Mouse (Mus musculus) T-helper 2 cell (primary cell): ENCODE results near the gene Sh2d7.

Experiments used
- in situ Hi-C: fragments of 300-600 bp; cut with MboI, MseI; formaldehyde crosslinking; loops from one replicate; pipeline ENCODE4 v1.15.1; 2025; ENCODE audit warnings: high pct_unique_total_duplicates

The Sh2d7 gene

DNA sequence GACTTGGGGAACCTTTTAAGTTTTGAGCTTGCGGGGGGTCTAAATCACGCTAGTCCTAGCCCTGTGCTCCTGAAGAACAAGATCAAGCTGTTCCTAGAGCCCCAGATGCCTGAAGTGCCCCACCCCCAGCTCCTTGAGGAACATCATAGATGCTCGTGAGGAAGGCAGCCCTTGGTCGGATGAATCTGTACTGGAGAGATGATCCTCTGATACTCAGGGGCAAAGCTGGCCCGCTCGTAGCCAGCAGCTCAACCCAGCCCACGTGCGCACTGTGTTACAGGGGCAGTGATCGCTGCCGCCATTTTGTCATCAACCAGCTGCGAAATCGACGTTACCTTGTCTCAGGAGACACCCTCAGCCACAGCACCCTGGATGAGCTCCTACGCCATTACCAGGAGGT, at the start of gene Sh2d7:
TSS of gene Sh2d7 (plus strand) at position 301 of the 400 bp plus-strand sequence.
- in situ Hi-C loops: no loop called here

DNA sequence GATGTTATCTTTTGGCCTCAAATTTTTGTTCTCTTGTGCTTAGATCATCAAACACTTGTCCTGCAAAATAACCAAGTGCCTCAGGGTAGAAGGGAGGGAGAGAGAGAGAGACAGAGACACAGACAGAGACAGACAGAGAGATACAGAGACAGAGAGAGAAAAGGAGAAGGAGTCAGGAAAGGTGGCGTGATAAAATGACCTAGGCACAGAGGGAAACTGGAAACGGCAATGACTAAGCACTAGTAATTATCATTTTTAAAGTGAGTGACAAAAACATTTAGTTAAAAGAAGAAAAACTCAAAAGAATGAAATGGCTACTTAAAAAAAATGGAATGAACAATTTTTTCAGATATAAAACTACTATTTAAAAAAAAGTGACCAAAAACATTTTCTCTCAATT, 49.2 kb upstream of the Sh2d7 start:
- in situ Hi-C loops: no loop called here

DNA sequence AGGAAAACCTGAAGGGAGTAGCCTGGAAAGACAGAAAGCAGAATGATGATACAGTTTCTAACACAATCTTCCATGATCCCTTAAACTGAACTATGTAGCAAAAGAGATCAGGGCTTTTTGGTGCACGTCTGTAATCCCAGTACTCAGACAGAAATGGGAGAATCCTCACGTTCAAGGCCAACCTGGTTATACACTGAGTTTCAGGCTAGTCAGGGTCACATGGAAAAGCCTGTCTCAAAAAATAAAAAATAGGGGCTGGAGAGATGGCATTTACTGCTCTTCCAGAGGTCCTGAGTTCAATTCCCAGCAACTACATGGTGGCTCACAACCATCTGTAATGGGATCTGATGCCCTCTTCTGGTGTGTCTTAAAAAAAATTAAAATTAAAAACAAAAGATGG, 48.4 kb upstream of the Sh2d7 start:
- in situ Hi-C loops: no loop called here

DNA sequence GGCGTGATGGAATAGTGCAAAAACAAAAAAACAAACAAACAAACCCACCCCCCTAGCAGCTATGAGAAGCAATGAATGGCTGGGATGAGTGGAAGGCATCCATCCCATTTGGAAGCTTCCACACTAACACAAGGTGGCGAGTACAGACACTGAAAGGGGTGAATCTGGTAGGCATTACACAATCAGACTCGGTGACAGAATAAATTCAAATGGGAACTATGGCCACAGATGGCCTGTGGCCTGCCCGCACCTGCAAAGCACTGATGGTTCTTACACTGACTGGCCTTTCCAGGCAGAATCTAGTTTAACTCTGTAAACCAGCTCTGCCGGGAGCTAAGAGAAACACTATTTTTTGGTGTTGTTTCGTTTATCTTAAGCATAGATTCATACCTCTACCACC, 39.5 kb upstream of the Sh2d7 start:
- in situ Hi-C loops: no loop called here

DNA sequence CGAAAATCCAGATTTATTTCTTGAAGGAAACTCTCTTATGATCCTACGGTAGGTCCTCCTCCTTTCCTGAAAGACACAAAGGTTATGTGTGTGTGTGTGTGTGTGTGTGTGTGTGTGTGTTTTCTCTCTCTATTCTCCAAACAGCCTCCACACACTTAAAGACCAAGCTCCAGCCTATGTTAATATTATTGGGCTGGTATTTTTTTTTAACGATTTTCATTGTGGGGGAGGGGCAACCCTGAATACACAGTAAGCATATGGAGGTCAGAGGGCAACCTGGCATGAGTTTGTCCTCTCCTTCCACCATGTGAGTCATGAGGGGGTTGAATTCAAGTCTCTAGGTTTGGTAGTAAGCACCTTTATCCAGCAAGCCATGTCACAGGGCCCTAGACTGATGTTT, 39.0 kb upstream of the Sh2d7 start:
- in situ Hi-C loops: no loop called here

DNA sequence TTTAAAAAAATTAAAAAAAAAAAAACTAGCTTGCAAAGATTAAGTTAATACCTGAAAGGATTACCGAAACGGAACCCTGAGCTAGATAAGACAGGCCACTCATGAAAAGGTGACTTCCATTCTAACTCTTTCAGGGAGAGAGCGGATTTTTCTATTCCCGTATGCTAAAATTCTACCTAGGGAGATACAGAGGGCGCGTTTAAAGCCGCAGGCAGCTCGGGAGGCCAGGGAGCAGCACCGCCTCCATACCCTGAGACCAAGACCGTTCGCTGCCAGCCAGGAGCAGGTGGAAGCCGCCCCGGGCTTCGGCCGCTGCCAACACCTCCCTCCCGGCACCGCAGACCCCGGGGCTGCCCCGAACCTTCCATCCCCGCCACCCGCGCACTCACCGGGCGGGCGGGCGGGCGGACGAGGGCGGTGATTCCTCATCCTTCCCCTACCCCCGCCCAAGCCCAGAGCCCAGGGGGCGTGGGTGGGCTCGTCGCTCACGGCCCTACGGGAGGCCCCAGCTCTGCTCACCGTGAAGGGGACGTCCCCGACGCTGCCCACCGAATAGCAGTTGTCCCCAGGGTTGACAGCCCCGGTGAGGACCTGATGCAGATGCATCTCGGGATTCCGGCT, 37.8 kb upstream of the Sh2d7 start:
- in situ Hi-C loops: no loop called here

DNA sequence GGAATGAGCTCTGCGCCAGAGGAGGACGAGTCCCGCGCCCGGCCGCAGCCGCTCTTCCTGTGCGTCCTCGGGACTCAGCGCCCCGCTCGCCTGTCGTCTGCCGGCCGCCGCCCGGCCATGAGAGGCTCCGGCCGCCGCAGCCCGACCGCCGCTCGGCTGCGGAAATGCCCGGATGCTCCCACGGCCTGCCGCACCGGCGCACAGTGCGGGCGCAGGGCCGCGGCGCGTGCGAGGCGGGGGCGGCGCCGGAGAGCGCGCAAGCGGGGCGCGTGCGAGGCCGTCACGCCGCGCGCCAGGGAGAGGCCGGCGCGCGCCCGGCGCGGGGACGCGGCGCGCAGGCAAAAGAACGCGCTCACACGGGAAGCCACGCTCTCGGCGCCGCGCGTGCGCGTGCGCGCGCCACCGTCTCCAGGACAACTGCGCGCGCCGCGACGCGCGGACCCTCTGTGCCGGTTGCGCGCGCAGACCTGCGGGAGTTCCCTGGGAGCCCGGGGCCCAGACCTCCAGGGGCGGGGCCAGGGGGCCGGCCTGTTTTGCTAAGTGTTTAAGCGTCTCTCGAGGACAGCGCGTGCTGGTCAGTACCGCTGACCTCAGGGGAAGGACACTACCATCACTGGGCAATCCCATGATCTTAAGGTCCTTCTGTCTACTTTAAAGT, 37.2 kb upstream of the Sh2d7 start, which contains the start of gene Dmxl2:
TSS of gene Dmxl2 (minus strand) at position 174 of the 658 bp plus-strand sequence.
- in situ Hi-C loops: no loop called here

DNA sequence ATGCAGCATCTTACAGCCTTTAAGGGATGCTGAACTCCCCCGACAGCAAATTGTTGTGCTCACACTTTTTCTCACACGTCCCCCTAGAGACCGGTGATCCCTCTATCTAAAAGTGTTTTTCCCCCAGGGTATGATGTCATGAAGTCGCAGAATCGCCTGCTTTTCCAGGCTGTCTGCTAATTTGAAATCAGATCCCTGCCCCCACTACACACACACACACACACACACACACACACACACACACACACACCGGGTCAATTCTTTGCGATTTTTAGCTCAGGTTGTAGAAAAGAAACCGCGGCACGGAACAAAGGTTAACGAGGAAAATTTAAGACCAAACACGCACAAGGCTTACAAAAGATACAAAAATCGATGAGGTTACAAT, 36.7 kb upstream of the Sh2d7 start:
- in situ Hi-C loops: no loop called here

DNA sequence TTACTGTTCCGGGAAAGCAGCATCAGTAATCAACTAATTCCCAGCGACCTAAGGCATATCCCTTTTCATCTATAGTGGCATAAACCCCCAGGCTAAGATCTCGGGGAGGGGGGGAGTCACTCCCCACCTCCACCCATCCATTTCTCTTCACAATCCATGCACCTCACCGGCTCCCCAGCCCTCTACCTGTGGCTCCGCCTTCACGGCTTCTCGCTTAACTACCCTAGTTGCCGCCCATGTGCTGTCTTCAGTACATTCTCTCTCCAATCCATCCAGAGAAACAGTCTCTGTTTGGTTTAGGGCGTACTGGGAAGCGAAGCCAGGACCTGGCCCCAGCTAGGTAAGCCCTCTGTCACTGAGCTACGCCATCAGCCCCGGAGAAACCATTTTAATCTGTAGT, 35.9 kb upstream of the Sh2d7 start:
- in situ Hi-C loops: no loop called here

DNA sequence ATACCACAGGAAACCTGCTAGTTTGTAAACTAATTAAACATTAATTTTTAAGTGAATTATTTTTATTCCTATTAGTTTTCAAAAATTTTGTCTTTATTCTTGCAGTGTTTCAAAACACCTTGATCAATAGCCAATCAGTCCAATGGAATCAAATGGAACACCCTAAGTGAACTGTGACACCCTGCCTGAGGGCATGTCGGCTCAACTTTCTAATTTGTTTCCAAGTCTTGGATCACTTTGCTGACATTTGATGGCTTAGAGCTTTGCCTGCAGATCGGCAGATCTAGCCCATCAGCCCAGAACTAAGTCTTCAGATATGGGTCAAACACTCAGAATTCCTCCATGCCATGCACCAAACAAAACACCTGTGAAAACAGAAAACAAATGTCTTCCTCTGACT, 22.8 kb upstream of the Sh2d7 start:
- in situ Hi-C loops: loop anchor here (10.0 kb wide), 1 partner anchor 2001 kb away; no protein-coding TSS in a partner anchor

DNA sequence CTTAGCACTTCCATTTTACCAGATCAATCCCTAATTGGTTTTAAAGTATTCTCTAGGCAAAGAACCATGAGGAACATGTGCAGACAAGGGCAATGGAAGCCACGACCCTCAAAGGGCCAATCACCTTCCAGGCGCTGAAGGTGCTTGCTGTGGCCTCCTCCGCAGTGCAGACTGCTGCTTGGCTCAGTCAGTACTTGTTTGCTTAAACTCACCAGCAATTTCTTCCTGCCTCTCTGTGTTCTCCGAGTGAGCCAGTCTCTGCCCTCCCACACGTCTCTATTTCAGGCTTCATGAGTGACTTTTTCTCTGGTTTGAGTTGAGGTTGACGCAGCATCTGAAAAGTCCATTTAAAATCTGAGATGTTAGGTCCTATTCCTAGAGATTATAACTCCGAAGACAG, 19.9 kb upstream of the Sh2d7 start:
- in situ Hi-C loops: loop anchor here (10.0 kb wide), 1 partner anchor 2004 kb away; no protein-coding TSS in a partner anchor

DNA sequence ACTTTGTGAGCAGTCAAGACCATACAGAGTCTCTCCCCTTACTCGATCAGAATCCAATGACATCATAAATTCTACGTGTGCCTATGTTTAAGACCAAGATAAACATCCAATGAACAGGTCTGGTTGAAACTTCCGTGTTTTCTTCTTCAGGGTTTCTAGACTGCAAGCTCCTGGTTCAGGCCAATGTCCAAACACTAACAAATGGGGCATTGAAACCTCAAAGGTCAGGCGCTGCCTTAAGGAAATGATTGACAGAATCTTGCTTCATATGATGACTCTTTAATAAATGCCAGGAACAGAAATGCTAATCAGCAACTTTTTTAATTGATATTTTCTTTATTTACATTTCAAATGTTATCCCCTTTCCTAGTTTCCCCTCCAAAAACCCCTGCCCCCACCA, 18.5 kb upstream of the Sh2d7 start:
- in situ Hi-C loops: no loop called here

DNA sequence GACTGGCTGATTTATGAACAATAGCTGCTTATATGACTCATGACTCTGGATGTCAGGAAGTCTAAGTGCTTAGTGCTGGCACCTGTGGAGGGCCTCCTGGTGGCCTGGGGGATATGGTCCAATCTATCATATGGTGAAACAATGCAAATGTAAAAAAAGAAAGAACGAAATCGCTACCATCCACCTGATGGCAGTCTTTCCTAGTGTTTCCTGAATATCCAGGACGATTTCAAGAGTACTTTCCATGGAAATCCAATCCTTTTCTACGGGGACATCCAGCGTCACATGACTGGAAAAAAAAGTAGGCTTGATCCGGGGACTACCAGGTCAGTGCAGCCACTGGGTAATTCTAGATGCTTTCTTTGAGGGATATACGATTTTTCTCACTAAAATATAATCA, 11.1 kb upstream of the Sh2d7 start:
- in situ Hi-C loops: no loop called here

DNA sequence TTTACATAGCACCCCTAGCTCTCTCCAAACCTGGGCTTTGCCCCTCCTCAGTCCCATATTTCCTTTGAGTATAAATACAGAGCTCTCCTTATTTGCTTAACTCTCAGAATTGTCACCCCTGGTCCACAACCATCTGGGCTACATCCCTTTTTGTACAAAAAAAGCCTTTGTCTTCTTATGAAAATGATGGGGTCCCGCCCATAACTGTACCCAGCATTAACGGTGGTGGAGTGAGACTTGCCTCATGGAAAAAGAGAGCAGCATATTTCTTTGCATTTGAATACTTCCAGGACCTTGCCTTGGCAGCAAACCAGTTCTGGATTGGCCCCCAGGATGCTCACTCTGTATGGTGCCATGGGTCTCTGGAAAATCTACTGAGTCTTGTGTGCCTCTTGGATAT, 8.8 kb upstream of the Sh2d7 start:
- in situ Hi-C loops: no loop called here

DNA sequence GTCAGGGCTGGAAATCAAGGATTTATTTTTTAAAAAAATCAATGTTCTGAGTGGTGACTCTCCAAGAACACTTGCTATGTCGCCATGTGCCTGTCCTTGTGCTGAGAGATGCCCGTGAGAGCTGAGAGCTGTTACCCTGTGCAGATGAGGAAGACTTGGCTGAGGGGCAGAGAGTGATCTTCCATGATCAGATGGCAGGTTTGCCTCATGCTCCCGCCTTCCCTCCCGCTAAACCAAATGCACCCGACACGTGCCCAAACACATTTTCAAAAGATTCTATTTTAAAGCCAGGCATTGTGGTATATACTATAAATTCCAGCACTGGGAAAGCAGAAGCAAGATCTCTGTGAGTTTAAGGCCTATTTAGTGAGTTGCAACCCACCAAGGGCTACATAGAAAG, 7.9 kb upstream of the Sh2d7 start:
- in situ Hi-C loops: no loop called here

DNA sequence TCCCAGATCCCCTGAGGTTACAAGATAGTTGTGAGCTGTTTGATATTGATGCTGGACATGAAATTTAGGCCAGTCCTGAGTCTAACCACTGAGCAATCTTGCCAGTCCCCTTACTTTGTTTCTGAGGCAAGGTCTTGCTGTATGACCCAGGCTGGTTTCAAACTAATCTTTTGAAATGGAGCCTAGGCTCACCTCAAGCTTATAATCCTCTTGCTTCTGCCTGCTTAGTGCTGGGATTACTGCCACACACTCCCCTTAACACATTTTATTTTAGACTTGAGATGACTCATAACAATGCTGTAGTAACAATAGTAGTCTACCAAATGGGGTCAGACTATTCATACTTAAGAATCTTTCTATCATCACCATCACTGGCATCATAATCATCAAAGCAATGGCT, 7.4 kb upstream of the Sh2d7 start:
- in situ Hi-C loops: no loop called here

DNA sequence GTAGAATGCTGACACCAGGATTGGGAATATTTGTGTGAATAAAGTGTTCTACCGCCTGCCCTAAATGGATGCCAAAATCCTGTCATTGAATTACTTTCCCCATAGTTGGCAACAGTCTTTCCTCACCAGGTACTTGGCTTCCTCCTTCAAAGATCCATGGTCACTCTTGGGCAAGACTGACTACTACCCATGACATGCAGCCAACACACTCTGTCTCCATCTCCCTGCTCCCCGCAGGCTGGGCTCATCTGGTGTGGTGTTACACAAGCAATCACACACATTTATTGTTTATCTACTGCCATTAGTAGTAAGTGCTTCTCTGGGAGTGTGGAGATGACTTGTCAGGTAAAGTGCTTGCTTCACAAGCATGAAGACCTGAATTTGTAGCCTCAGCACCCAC, 5.9 kb upstream of the Sh2d7 start:
- in situ Hi-C loops: no loop called here

DNA sequence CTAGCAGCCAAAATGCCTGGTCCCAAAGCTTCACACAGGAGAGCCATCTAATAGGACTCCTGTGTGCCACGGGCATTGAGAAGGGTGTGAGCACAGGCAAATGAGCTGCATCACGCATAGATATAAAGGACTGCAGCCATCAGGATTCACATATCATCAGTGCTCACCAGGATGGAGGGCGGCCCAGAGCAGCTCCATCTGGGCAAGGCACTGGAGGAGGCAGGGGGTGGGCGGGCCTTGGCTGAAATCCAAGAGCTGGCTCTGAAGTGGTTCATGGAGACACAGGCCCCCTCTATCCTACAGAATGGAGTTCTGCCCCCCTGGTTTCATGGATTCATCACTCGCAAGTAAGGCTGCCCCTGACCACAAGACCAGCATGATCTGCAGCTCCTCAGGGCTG, 4.8 kb upstream of the Sh2d7 start:
- in situ Hi-C loops: no loop called here

DNA sequence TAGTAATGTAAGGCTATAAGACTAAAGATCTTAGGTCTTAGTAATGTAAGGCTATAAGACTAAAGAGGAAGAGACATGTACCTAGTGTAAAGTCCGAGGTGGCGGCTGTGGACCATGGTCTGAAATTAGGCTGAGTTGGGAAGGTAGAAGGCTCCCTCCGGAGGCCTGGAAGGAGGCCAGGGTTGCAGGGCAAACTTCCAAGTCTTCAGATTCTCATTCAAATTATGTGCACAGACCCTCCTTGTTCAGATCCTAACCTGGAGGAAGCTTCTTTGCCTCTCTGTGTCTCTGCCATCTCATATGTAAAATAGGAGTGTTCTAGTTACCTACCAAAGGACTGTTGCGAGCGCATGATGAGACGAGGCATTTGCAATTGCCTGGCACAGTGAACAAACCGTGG, 2.5 kb upstream of the Sh2d7 start:
- in situ Hi-C loops: no loop called here

DNA sequence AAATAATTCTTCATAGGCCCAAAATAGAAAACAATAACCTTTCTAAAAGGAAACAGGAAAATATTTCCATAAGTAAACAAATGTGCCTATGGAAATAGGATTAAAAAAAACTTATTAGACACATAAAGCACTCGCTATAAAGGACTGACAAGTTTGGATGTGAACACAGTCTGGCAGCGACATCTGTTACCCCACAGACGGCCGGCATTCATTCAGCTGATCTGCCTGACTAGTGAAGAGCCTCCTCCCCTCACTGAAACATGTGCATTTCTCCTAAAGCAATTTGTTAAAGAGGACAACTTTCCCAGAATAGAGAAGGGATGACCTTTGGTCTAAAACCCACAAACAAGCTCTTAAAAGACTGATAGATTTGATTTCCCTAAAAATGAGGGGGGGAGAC, 1.8 kb upstream of the Sh2d7 start:
- in situ Hi-C loops: no loop called here

DNA sequence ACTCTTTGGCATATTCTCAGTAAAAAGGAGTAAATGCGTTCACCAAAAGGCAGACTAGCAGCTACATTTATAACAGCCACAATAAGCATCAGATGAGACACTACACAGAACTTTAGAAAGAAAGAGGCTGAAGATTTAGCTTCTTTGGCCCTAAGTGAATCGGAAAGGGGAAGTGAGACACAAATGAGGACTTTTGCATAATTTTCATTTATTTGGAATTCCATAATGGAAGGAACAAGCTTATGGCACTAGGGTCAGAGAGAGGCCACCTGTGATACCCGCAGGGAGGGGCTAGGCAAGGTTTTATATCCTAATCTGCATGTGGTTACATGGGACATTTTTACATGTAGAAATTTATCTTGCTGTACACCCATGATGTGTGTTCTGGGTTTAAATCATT, 1.3 kb upstream of the Sh2d7 start:
- in situ Hi-C loops: no loop called here

DNA sequence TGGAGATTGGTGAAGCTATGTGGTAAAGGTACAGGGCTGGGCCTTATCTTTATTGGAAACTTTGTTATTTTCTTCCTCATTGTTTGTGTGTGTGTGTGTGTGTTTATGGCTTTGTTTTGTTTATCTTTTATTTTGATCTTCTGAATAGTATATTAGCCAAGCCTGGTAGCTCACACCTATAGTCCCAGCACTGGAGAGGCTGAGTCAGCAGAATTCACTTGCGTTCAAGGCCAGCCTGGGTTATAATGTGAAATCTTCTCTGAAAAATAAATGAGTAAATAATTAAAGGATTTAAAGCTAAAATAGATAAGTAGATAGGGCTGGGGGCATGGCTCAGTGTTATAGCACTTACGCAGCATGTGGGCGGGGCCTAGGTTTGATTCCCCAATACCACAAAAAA, 540 bp upstream of the Sh2d7 start:
- in situ Hi-C loops: no loop called here

DNA sequence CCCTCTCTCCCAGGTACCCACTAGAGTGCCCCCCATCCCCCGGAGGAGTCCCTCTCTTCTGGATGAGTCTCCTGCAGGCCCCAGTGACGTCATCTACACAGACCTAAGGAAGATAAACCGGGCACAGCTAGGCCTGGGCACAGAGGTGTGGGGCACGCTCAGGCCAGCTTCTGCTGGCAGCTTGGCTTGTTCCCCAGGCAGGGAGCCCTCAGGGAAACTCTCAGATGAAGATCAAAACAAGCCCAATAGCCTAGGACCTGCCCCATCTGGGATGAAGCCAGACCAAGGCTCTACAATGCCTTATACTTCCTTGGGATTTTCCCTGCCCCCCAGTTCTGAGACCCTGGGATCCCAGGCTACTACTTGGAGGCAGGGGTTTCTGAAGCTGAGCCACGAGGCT, 2.0 kb downstream of the Sh2d7 start:
- in situ Hi-C loops: no loop called here
